Mouse (Mus musculus): ENCODE results near the gene Dus3l. TPM values are rescaled to one million over a fixed set of nuclear protein-coding genes. Genes with fewer than 3 reads are reported as not detected.

Dus3l gene
- total RNA-seq, 1 experiment: 70.2 TPM

- no peak for TF ChIP-seq CHD2 (IDR thresholded peaks at IDR 0.05; ENCODE audit: low read depth, low read length)
- TF ChIP-seq ZC3H11A (IDR thresholded peaks at IDR 0.05; ENCODE audit: borderline replicate concordance, low read depth, low read length): no peak
- TF ChIP-seq MAFK (IDR thresholded peaks at IDR 0.05; ENCODE audit: insufficient read depth, low read depth, low read length): no peak
- TF ChIP-seq ZNF384 (IDR thresholded peaks at IDR 0.05; ENCODE audit: low read depth, low read length): no peak
- TF ChIP-seq HCFC1 (IDR thresholded peaks at IDR 0.05; ENCODE audit: borderline replicate concordance, insufficient read depth, low read length): no peak
- Histone ChIP-seq H3K4me3 (ENCODE audit: insufficient read depth in 1 of 2, low read depth in 1 of 2, low read length in 2 of 2, poor library complexity in 1 of 2, severe bottlenecking in 1 of 2) (no peak overlapping the region), H3K9me3 (ENCODE audit: control insufficient read depth, insufficient read depth, low read depth, low read length) (no peaks in the 10 kb centered on the region), H3K27ac (ENCODE audit: insufficient read depth, low read depth, low read length, poor library complexity, severe bottlenecking) (no peak overlapping the region), H3K36me3 (ENCODE audit: control insufficient read depth, insufficient read depth, low read length, poor library complexity, severe bottlenecking) (peaks cover 7% of the 10 kb centered on the region; the same call in 1 of the 2 replicates), H3K9ac (ENCODE audit: insufficient read depth, low read depth, low read length, poor library complexity, severe bottlenecking) (no peak overlapping the region), H3K4me1 (ENCODE audit: control insufficient read depth in 2 of 2, insufficient read depth in 2 of 2, low read length in 2 of 2, poor library complexity in 1 of 2) (peaks cover 9 to 27% of the 10 kb centered on the region in 2 experiments; a peak in 3 of 4 replicates)
- in situ Hi-C loops (cut with MboI; ENCODE audit: low sequenced_read_pairs in 2 of 2, unreplicated experiment in 2 of 2): no loop called here
- DNase-seq (ENCODE audit: low read depth, low spot score): no peak
These were observed 54.5 kb downstream of the Dus3l start for GRCm38 (mm10) chr17:56819032-56819545.

Other genes starting within 250 kb of the Dus3l start
- 1.5 and 2.6 TPM in 2 replicates for gene Gm20219, start 210.4 kb upstream of the Dus3l start, total RNA-seq (2012; rRNA removed)
- 113 and 172 TPM in 2 replicates for gene Safb2, start 180.2 kb upstream of the Dus3l start, total RNA-seq (2012; rRNA removed)
- 116 and 127 TPM in 2 replicates for gene Safb, start 179.9 kb upstream of the Dus3l start, total RNA-seq (2012; rRNA removed)
- gene 2410015M20Rik, start 155.0 kb upstream of the Dus3l start, total RNA-seq (2012; rRNA removed): 236 and 294 TPM in 2 replicates
- 3,972 and 4,168 TPM in 2 replicates for gene Rpl36, start 151.3 kb upstream of the Dus3l start, total RNA-seq (2012; rRNA removed)
- 169 and 222 TPM in 2 replicates for gene Lonp1, start 137.9 kb upstream of the Dus3l start, total RNA-seq (2012; rRNA removed)
- gene Catsperd, start 136.6 kb upstream of the Dus3l start, total RNA-seq (2012; rRNA removed): 1.2 and 1.3 TPM in 2 replicates
- gene Ranbp3, start 91.5 kb upstream of the Dus3l start, total RNA-seq (2012; rRNA removed): 133 and 146 TPM in 2 replicates
- 484 and 561 TPM in 2 replicates for gene Ndufa11, start 47.0 kb upstream of the Dus3l start, total RNA-seq (2012; rRNA removed)
- 7.7 and 8.4 TPM in 2 replicates for gene Vmac, start 46.7 kb upstream of the Dus3l start, total RNA-seq (2012; rRNA removed)
- 8.4 and 17.7 TPM in 2 replicates for gene Nrtn, start 7.2 kb upstream of the Dus3l start, total RNA-seq (2012; rRNA removed)
- gene Prr22, start 5.5 kb downstream of the Dus3l start, total RNA-seq (2012; rRNA removed): 1.2 and 1.5 TPM in 2 replicates
- gene Rfx2, start 66.3 kb downstream of the Dus3l start, total RNA-seq (2012; rRNA removed): 15.8 and 22.5 TPM in 2 replicates
- 0.58 and 0.90 TPM in 2 replicates for gene Acsbg2, start 109.7 kb downstream of the Dus3l start, total RNA-seq (2012; rRNA removed)
- gene 1700061G19Rik, start 110.7 kb downstream of the Dus3l start, total RNA-seq (2012; rRNA removed): 17.3 and 24.0 TPM in 2 replicates
- gene Mllt1, start 170.7 kb downstream of the Dus3l start, total RNA-seq (2012; rRNA removed): 24.6 and 25.9 TPM in 2 replicates
- gene Acer1, start 217.4 kb downstream of the Dus3l start, total RNA-seq (2012; rRNA removed): 0.54 and 0.74 TPM in 2 replicates
- 185 and 187 TPM in 2 replicates for gene Clpp, start 225.5 kb downstream of the Dus3l start, total RNA-seq (2012; rRNA removed)
- 37.1 and 39.5 TPM in 2 replicates for gene Alkbh7, start 232.6 kb downstream of the Dus3l start, total RNA-seq (2012; rRNA removed)
- not detected in 2 replicates for gene Pspn, start 235.3 kb downstream of the Dus3l start, total RNA-seq (2012; rRNA removed)
- 71.6 and 101 TPM in 2 replicates for gene Gtf2f1, start 246.5 kb downstream of the Dus3l start, total RNA-seq (2012; rRNA removed)
- not detected in 2 replicates for gene Gm17949, start 246.7 kb downstream of the Dus3l start, total RNA-seq (2012; rRNA removed)

All from ES-E14 (cell line).